Mouse (Mus musculus) central nervous system, embryonic 14 days (tissue): Measurements from ENCODE around the gene Dmrt2. TPM values are rescaled to one million over a fixed set of nuclear protein-coding genes. Genes with fewer than 3 reads are reported as not detected.

Experiments used
- polyA plus RNA-seq: library from polyadenylated mRNA; depleted of rRNA; stranded (reverse); fragments of >200 nt; gene quantifications from 2 replicates; pipeline ENCODE4 v1.2.3, GENCODE M21; 2012; rRNA removed

Dmrt2 gene
- polyA plus RNA-seq: 1.0 and 2.7 TPM in 2 replicates

GRCm38 (mm10) chr19:25672101-25672950 is at the start of gene Dmrt2:
Dmrt2 (plus strand) TSS chr19:25672411.

Other genes with a start within 250 kb of the Dmrt2 start
- 0.08 and 0.15 TPM in 2 replicates for gene Dmrt1, start 166.8 kb upstream of the Dmrt2 start, polyA plus RNA-seq
- gene Dmrt3, start 62.1 kb upstream of the Dmrt2 start, polyA plus RNA-seq: 3.8 and 6.1 TPM in 2 replicates